Mouse (Mus musculus) thymus, postnatal 10 days (tissue): ENCODE results near the gene Fbxl17.

Experiments
- DNase-seq, 2 experiments: peaks; one replicate each; pipeline ENCODE4 v3.0.0; 2021; ENCODE audit warnings: low spot score in 2 of 2

Gene Fbxl17

DNA sequence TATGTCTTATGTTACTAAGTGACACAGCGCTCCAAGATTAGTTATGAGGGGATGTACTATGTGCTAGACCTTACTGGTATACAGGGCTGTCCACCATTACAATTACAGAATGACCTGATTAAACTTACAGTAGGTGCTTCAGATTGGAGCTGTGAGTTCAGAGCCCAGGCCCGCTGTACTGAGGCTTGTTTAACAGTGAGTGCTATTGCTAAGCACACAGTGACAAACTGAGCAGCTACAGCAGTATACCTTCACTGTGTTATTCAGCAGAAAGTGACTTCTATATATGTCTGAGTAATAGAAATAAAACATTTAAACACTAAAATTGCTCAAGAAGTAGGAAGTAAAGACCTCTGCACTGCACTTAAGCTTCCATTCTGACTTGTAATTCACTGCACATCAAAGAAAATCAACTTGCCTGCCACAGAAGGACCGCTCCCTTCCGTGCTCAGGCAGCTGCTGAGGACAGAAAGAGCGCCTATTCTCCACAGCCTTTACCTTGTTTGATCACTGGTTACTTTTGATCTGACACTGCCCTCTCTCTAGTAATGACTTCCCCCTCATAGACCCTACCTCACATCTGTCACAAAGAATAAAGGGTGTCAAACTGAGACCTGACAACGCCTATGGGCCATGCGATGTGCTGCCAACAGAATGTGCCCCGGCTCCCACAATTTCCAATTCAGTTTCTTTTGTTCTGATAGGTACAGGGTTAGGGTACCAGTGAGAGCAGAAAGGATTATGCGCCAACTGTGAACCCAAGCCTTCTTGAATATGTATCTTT, 39.9 kb downstream of the Fbxl17 start:
- no peak for DNase-seq

DNA sequence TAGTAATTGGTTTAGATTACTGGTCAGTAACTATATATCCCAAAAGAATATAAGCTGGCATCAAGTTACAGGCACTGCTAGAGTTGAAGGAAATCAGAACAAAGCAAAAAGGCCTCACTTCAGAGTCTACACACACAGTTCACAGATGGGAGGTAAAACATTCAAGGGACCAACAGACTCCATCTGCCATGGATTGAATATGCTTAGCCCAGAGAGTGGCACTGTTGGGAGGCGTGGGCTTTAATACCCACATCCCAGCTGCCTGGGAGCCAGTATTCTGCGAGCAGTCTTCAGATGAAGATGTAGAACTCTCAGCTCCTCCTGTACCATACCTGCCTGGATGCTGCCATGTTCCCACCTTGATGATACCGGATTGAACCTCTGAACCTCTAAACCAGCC, 41.8 kb downstream of the Fbxl17 start:
- DNase-seq, result no peak

- DNase-seq, result no peak
Observed at GRCm38 (mm10) chr17:63451311-63452006, 48.4 kb downstream of the Fbxl17 start.

DNA sequence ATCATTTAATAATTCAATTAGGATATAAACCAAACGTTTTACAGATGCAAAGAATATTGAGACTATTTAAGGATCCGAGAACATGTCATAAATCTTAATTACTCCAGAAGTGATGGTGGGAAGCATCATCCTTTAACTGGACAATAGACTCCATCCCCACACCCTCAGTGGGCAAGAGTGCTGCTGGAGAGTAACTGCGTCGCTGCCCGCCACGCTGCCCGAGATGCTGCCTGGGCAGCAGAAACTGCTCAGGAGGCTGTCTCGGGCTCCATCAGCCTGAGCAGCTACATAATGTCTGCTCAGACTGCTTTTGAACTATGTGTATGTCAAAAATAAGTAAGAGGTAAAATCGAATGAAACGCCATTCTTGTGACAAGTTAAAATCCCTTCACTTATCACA, 52.1 kb downstream of the Fbxl17 start:
- DNase-seq, result no peak

- DNase-seq, result no peak
Observed at GRCm38 (mm10) chr17:63446971-63447679, 52.7 kb downstream of the Fbxl17 start.

- no peak for DNase-seq
Observed at GRCm38 (mm10) chr17:63445212-63445611, 54.6 kb downstream of the Fbxl17 start.

- no peak for DNase-seq
Observed at GRCm38 (mm10) chr17:63437424-63437823, 62.4 kb downstream of the Fbxl17 start.

DNA sequence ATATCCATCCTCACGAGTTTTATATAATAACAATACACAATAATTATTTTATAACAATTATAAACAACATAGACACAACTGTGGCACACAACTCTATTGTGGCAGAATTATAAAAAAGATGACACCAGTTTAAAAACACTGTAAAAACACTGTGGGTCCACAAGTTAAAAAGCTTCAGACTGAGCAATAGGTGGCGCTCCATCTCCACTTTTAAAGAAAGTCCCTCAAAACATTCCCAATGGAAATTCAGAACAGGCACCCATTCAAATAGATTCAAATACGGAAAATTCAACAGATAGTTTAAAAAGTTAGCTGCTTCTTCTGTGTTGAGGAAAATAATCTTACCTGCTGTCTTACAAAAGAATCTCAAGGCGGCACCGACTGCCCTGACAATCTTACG, 65.7 kb downstream of the Fbxl17 start:
- DNase-seq, result no peak

DNA sequence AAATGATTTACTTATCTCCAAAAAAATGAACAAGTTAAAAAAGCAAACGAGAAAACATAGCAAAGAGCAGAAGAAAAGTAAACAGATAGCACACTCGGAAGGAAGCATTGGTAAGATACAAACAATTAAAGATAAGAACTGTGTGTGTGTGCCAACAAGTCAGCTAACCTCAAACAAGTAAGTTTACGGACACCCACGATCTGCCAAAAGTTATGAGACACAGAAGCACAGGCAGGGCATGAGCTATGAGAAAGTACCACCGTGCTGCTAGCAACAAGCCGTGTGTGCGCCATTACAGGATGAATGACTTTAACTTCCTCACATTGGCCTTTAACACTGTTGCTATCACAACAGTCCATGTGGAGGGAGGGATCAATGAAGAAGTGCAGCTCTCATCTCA, 68.2 kb downstream of the Fbxl17 start:
- DNase-seq, result no peak

GRCm38 (mm10) chr17:63430395-63431075, 69.3 kb downstream of the Fbxl17 start:
- DNase-seq, result no peak

DNA sequence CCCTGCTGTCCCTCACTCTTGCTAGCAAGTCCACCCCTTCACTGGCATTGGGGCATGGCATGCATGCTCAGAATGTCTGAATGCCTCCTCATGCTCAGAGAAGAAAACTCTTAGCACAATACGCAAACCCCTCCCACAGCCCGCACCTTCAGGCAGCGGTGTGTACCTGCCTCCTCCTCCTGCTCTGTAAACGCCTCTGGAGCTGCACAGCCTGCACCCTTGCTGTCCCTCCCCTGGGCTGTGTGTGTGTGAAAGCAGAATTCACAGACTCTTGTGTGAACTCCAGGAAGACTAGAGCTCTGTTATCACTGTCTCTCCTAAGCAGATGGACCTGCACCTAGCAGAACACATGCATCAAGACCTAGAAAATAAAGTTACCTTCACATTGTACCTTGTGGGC, 76.0 kb downstream of the Fbxl17 start:
- no peak for DNase-seq

- DNase-seq, result no peak
Observed at GRCm38 (mm10) chr17:63422685-63423084, 77.1 kb downstream of the Fbxl17 start.

DNA sequence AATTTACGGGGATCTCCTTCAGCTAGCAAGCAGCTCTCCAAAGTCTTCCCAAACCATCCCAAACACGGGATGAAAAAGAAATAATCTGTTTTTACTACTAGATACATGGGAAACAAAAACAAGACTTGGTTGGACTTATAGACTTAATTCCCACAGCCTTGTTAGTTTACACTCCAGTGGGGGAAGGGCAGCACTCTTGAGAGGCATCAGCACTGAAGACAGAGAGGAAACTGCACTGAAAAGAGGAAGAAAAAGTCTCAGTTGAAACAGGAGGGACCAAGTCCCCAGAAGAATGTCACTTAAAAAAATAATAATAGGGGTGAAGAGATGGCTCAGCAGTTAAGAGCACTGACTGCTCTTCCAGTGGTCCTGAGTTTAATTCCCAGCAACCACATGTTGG, 78.0 kb downstream of the Fbxl17 start:
- no peak for DNase-seq

DNA sequence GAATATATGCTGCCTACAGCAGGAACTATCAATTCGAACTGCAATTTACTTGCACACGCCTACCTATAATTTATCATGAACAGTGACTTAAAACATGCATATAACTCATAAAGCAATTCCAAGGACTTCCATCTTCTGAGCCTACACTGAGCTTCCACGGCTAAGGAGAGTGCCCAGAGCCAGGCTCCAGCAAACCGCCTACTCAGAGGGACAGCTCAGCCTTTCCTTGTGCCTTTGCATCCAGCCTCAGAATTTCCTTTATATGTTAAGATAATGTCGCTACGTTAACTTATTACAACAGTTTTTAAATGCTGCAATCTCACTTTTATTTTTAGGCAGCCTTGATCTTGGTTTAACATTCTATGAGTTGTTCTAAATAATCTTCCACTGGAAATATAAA, 80.3 kb downstream of the Fbxl17 start:
- no peak for DNase-seq

- no peak for DNase-seq
Observed at GRCm38 (mm10) chr17:63413973-63414580, 85.7 kb downstream of the Fbxl17 start.

DNA sequence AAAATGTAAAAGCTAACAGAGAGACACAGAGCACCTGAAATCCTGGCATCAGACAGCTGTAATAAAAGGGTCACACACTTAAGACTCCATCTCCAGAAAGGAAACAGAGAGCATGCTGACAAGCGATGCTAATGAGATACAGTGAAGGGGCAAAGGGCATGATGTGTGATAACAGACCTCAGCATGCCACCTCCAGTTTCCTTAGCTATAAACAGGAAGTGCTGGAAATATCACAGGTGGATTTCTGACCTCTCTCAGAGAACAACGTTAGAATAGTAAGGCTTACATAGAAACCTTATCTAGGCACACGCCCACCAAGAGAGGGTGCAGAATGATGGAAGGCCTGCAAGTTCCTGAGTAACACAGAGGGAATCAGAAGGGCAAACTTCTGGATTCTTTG, 88.3 kb downstream of the Fbxl17 start:
- no peak for DNase-seq

DNA sequence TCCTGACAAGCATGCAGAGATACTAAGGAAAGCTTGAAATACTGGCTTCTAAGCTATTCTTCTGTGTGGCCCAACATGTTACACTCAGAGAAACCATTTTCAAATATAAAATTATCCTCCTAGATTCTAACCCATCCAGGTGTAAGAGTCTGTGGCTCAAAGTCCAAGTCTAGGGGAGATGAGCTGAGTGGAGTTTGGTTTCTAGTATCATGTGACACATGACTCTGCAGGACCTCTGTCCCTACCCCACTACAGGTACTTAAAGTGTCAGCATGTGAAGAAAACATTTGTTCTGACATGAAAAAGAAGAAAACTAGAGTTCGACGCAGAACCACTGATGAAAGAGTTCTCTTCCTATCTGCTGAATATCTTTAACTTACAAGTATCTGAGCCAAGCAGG, 89.7 kb downstream of the Fbxl17 start:
- DNase-seq, result no peak

DNA sequence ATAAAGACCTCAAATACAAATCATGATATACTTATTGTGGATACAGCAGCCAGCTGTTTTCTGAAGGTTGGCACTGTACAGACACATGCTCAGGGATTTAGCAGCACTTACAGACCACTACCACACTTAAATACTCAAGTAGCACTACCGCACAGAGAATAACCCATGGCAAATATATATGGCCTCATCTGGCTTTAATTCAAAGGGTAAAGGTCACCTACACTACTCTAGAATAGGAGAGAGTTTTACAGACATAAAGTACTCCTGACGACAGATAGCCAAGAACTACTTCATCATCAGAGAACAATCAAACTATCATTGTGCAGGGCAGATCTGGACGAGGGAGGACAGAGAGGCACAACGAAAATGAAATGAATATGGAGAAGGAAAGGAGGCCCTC, 93.9 kb downstream of the Fbxl17 start:
- no peak for DNase-seq

DNA sequence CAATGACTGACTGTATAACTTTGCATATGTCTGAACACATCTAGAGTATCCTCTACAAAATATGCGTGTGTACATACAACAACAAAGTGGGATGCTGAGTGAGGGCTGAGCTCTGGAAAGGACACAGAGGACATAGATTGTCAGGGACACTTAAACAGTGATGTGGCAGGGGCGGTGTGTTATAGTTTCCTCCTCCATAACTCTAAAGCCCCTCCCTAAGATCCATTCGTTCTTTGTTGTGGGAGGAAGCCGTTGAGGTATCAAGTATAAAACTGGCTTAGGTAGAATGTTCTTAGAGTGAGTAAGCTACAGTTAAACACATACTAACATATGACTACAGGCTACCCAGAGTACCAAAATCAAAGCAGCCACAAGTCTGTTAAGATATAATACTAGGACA, 94.3 kb downstream of the Fbxl17 start:
- DNase-seq, result no peak

DNA sequence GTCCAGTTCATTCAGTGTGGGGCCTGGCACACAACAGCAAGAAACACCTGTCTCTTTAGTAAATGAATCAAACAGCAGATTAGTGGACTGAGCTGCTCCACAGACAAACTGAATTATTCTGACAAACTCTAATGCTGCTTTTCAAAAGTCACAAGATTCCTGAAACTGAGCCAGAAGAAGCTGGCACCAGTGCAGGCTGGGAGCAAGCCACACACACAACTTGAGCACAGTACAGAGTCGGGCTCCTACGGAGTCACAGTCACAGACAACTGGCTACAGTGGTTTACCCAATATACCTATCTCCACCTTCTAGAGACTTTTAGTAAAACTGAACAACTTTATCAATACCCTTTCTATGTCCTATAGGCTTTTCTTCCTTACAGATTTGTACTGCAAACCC, 94.8 kb downstream of the Fbxl17 start:
- DNase-seq, result no peak

DNA sequence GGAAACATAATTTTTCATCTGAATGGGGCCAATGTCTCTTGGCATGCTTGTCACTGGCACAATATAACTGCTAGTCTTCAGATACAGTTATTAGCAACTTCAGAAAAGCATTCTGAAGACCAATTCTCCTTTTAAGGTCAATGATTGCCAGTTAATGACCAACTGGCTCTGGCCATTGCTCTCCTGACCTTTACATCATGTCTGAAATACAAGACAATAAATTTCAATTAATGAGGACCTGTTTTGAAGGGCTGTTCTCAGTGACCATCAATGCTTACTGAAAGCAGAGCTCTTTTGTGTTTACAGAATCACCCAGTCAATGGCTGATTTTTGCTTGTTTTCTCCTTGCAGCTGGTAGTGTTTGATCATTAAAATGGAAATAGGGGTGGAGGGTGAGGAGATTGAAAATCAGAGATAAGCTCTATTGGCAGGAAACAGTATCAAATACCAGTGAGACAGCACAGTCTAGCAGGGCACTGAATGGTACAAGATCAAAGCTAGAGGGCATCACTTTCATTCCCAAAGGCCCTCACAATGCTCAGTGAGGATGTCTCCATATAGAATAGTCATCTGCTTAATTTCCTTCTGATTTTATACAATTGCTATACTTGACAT, 95.9 kb downstream of the Fbxl17 start:
- no peak for DNase-seq
